Mouse (Mus musculus) thymus, postnatal 36 days (tissue): ENCODE results near the gene Pml.

ENCODE experiments used
- DNase-seq, 2 experiments: peaks; one replicate each; pipeline ENCODE4 v3.0.0; 2022; ENCODE audit warnings: mixed read lengths in 2 of 2

Pml gene

GRCm38 (mm10) chr9:58231746-58232145 is 17.8 kb downstream of the Pml start:
- no peak for DNase-seq

- no peak for DNase-seq
Measured at GRCm38 (mm10) chr9:58228777-58229466, 20.7 kb downstream of the Pml start.

- DNase-seq: peak; percentile 46 to 53
Measured at GRCm38 (mm10) chr9:58225915-58226913, 23.4 kb downstream of the Pml start.

DNA sequence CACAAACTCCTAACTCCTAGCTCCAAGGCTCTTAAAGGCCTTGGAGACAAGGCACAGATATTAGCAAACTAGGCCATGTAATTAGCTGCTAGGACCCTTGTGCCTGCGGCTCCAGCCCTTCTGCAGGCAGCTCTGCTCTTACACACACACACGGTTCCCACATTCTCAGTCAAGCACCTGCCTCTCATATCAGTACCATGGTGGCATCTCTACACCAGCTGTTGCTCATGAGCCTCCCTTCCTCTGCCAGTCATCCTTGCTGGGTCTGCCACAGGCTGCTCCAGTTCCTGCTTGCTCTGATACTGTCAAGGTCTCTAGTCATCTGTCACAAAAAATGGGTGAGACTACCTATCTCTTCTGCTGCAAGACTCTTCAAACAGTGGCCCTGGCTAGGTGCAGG is 25.2 kb downstream of the Pml start:
- DNase-seq: no peak

- DNase-seq: no peak
Measured at GRCm38 (mm10) chr9:58220218-58220903, 29.2 kb downstream of the Pml start.

DNA sequence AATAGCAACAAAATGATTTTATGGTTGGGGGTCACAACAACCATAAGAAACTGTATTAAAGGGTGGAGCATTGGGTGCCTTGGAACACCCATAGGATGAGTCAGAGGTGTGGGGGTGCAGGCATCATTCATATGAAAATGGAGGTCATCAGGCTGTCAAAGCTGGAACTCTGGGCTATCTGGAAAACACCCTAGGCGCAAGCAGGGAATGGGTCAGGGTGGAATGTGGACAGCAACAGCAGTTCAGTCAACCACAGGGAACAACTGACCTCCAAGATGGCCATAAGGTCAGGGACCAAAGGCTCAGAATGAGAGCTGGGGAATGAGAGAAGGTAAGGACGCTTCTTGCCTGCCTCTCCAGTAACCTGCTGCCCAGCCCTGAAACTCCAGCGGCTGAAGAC is 31.0 kb downstream of the Pml start:
- DNase-seq: no peak

- DNase-seq: peak in 1 of 2 experiments; percentile 33
Measured at GRCm38 (mm10) chr9:58216402-58216801, 33.2 kb downstream of the Pml start.

- no peak for DNase-seq
Measured at GRCm38 (mm10) chr9:58214519-58215180, 34.9 kb downstream of the Pml start.

GRCm38 (mm10) chr9:58213865-58214264 is 35.7 kb downstream of the Pml start:
- DNase-seq: no peak

DNA sequence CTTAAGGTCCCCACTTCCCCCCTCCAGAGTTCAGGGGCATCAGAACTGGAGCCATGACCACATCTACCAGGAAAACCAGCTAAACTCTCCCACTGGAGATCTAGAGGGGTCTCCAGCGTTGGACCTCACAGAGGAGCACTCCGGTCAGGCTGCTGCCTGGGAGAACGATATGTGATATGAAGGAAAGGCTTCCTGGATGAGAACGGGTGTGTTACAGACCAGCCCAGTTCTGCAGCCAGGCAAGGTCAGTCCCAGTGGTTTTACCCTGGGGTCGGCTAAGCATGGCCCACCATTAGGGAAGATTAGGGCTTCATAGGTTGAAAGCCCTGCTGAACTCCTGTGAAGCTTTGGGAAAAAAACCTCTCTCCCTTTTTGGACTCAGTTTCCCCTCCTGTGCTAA is 36.2 kb downstream of the Pml start:
- DNase-seq: no peak

DNA sequence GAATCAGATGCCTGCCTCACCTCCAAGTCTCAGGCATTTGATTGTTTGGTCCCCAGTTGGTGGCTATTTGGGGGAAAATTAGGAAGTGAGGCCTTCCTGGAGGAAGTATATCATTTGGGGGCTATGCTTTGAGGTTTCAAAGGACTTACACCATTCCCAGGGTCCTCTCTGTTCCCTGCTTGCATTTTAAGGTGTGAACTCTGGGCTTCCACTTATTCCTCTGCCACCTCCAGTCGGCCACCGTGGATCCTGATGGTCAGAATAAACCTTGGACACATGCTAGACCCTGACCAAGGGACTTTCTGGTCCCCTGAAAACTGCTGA is 39.3 kb downstream of the Pml start:
- no peak for DNase-seq

GRCm38 (mm10) chr9:58209462-58210303 is 39.9 kb downstream of the Pml start:
- no peak for DNase-seq

DNA sequence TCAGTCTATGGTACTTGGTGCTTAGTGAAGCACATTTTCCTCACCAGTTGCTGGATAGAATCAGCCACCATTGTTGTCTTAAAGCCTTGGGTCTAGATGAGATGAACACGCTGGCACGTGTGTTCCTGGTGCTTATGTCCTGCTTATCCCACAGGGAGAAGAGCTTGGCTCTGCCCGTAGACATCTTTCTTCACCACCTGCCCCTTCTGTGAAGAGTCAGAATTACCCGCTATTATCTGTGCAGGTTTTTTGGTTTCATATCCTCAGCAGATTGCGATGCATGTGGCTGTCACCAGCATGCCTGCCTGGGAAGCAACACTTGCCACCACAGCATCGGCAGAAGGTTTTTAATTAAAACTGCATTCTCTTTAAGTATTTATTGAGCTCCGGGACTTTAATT is 43.6 kb downstream of the Pml start:
- no peak for DNase-seq

GRCm38 (mm10) chr9:58204448-58205000 is 45.1 kb downstream of the Pml start:
- peak; percentile 84 to 91 for DNase-seq

DNA sequence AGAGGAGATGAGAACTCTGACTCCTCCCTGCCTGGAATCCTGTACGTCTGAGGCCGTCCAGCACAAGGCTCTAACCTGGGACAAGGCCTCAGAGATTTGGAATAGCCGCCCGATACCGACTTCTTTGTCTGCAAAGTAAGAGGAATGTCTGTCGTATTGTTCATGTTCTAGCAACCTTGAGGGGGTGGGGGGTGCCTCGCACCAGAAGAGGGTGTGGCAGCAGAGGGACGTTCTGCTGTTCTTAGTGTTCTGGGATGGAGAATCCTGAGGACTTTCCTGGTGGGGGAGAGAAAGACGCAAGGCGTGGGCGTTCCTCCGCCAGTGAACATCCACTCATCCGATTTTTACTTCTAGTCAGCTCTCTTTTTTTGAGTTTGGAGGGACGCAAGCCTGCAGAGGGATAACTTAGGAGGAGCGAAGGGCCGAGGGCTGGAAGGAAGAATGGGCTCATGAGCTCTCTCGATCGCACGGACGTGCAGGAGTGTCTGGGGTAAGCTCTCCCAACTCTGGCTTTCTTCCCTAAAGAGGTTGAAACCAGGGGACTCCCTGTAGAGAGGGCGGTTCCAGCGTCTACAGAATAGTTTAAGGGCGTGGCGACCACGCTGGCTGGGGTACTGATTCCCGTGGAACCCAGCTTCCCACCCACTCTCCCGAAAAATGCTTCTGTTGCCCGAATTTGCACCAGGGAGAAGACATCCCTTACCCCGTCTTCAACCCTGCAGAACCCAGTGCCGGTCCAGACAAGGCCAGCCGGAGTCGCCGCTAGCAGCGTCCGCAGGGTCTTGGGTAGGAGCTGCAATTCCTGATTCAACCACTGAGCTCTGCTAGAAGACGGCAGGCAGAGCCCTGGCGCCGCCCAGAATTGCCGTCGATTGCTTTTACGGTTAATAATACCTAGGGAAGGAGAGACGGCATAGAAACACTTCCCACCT is 45.8 kb downstream of the Pml start, which contains the start of the genes Islr and Islr2:
Islr (minus strand) TSS at position 791 of the 932 bp plus-strand sequence.
Islr2 (minus strand) TSS at position 804 of the 932 bp plus-strand sequence.
- peak; percentile 58 to 60 for DNase-seq

DNA sequence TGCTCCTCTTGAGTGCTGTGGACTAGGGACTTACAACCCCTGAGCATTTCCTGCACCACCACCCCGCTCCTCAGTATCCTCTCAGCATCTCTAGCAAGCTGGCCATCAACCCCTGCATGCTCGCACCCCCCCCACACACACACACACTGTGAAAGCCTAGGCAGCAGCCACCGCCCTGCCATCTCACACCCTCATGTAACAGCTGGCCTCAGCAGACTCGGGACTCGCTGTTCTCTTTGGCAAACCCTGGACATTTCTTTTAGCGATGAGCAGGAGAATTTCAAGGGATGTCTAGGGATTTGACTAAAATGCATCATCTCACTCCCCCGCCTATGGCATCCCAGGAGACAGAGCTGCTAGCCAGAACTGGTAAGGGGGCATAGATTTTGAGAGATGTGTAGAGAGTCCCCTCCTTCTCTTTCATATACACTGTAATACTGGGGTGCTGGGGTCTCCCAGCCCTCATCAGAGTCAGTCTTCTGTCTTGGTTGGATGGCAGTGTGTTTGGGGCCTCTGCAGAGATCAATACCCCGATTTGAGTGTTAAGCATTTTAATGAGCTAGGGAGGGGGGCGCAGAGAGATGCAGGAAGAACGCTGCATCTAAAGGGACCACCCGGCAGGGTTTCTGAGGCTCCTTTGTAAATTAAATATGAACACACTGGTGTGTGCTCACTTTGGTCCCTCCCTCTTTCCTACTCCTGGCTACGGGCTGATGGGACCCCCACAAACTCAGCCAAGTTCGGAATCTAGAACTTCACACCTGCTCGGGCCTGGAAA is 46.7 kb downstream of the Pml start:
- DNase-seq: no peak

DNA sequence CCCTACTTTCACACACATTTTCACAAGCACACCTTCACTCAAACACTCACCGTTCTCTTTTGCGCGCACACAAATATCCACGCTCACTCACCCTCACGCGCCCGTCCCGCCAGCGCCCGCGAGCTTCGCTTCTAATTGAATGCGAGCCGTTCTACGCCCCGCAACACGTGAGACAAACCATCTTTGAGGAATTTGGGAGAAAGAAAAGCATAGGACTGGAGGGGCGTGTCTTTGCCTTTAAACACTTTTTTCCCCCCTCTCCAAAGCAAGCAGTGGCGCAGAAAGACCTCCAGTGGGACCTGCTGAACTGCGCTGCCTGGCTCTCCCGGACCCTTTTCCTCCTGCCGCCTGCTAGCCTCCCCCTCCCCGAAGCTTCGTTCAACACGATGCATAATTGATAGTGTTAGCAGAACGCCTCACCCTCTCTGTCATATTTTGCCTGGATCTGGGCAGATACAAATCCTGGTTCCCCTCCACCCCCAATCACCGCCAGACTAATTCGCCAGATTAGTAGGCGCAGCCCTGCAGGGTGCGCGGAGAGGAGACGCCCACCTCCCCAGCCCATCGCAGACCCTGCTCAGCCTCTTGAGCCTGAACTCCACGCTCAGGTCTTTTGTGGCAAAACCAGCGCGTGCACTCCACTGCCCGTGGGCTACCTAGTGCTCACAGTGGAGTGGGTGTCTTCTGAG is 47.6 kb downstream of the Pml start:
- DNase-seq: no peak

- no peak for DNase-seq
Measured at GRCm38 (mm10) chr9:58201091-58201842, 48.3 kb downstream of the Pml start.
